Mouse (Mus musculus) naive thymus-derived CD4-positive, alpha-beta T cell, adult 2 months (primary cell): ENCODE data around the gene Sh3bp5.

Experiments used
- DNase-seq: peaks from one replicate; pipeline ENCODE4 v3.0.0-alpha.2; 2011; ENCODE audit warnings: low read depth

Sh3bp5 gene

DNA sequence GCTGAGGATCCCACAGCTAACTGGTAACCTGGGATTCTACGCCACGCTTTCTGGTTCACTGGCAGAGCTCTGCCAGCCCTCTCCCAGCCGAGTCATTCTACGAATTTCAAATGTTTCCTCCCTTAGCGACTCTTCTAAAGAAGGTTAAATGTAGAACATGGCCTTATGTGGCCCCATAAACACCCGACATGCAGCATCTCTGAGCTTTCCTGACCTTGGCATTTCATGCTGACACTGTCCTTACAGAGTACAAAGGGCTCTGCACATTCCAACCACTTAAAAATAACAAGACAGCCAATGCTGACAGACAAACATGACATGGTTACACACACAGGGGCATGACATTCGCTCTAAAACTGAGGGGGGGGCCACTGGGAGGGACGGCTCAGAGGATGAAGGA is 27.2 kb downstream of the Sh3bp5 start:
- no peak for DNase-seq

- DNase-seq: no peak
These were observed 27.8 kb downstream of the Sh3bp5 start for GRCm38 (mm10) chr14:31407911-31408604.

GRCm38 (mm10) chr14:31407208-31407607 is 28.7 kb downstream of the Sh3bp5 start:
- no peak for DNase-seq

- DNase-seq: no peak
These were observed 29.6 kb downstream of the Sh3bp5 start for GRCm38 (mm10) chr14:31406154-31406810.

- no peak for DNase-seq
These were observed 30.2 kb downstream of the Sh3bp5 start for GRCm38 (mm10) chr14:31405652-31406051.

- DNase-seq: no peak
These were observed 31.2 kb downstream of the Sh3bp5 start for GRCm38 (mm10) chr14:31404663-31405062.

- no peak for DNase-seq
These were observed 31.9 kb downstream of the Sh3bp5 start for GRCm38 (mm10) chr14:31403995-31404394.

GRCm38 (mm10) chr14:31403556-31403955 is 32.3 kb downstream of the Sh3bp5 start:
- DNase-seq: no peak

DNA sequence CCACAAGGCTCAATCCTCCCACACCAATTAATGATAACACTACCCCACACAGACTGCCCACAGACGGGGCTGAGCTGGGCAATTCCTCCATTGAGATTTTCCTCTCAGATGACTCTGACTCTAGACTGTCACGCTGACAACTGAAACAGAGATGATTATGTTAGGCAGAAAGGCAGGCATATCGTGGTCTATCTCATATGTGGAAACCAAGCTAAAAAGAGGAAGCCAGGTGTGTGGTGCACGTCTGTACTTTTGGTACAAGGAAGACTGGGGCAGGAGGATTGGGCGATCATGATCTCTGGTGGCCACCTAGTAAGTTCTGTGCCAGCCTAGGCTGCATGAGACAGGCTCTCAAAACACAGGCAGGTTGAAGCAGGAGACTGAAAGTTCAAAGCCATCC is 33.2 kb downstream of the Sh3bp5 start:
- no peak for DNase-seq

GRCm38 (mm10) chr14:31401918-31402427 is 33.9 kb downstream of the Sh3bp5 start:
- no peak for DNase-seq

- no peak for DNase-seq
These were observed 35.0 kb downstream of the Sh3bp5 start for GRCm38 (mm10) chr14:31400896-31401295.

DNA sequence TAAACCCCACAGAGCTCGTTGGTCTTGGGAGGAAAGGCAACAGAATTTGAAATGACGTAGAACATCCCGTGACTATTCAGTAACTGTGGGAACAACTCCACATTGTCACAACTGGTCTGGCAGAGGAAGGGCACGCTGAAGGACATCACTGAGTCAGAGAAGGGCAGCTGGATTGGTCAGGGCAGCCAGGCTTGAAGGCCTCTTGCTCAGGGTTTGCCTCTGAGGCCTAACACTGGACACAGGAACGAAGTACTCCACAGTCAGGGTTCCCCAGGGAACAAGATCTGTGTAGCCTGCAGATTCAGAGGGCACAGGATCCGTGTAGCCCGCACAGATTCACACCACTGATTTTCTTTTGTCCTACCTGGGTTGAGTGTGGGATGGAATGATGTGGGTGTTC is 35.6 kb downstream of the Sh3bp5 start:
- DNase-seq: no peak

- peak; percentile 93 for DNase-seq
These were observed 36.6 kb downstream of the Sh3bp5 start for GRCm38 (mm10) chr14:31399271-31399670.

- DNase-seq: no peak
These were observed 37.1 kb downstream of the Sh3bp5 start for GRCm38 (mm10) chr14:31398819-31399218.

GRCm38 (mm10) chr14:31397791-31398595 is 37.9 kb downstream of the Sh3bp5 start:
- DNase-seq: peak; percentile 55

DNA sequence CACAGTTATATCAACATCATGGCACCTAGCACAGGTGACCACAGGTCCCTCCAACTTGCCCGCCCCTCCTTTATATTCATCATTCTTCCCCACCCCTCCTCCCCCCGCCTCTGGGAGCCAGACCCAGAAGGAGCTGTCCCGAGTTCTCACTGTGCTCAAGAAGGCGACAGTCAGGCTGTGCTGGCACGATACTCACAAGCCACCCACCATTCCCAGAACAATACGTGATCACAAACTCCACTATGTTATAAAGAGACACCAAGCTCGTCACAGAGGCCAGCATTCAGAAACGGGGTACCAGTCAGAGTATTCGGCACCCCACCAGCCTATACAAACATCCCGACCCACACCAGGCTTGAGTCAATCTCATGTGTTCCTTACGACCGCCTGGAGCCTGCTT is 38.5 kb downstream of the Sh3bp5 start:
- no peak for DNase-seq

GRCm38 (mm10) chr14:31396428-31396827 is 39.5 kb downstream of the Sh3bp5 start:
- no peak for DNase-seq

DNA sequence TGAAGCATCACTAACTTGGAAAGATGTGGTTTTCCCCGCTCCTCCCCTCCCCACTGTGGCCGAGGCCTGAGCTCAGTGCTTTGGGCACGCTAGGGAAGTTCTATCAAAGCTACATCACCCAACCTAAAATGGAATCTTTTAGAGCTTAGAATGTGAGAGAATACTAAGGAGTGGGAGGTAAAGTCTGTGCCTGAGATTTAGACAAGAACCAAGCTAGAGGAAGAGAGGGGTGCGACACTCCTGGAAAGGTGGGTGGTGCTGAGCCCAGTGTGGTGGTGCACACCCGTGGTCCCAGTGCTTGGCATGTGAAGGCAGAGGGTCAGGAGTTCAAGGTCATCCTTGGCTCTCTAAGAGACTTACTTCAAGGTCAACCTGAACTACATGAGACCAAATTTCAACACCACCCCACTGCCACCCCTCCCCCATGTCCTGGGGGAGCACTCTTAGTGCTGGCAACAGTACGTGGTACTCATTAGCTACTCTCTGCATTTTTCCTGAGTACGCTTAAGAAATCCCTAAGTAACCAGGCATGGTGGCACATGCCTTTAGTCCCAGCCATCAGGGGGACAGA is 40.2 kb downstream of the Sh3bp5 start:
- no peak for DNase-seq

- DNase-seq: no peak
These were observed 40.9 kb downstream of the Sh3bp5 start for GRCm38 (mm10) chr14:31394822-31395532.

DNA sequence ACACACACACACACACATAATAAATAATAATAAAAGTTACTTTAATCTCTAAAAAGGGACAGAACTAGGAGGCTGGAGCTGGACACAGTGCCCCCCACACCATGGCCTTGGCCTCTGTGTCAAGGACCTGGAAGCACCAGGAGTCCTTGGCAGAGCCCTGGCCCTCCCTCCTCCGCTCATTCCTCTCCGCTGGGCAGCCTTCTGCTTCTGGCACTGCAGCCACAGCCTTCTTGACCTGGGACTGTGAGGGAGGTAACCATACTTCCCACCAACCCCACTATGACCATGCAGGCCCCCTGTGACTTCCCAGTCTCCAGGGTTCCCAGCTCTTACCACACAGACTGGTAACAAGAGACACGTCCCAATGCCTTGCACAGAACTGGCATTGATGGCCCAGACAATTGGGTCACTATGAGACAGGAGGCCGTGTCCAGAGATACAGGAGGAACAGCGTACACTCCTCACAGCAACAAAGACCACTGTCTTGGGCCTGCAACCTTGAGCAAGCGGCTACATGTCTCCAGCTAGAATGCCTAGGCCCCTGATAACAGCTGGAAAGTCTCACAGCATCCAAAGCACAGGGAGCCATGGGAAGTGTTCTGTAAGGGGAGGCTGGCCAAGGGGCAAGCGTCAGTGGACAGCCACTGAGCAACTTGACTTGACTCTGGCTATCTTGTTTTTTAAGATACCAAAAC is 41.8 kb downstream of the Sh3bp5 start:
- DNase-seq: no peak

DNA sequence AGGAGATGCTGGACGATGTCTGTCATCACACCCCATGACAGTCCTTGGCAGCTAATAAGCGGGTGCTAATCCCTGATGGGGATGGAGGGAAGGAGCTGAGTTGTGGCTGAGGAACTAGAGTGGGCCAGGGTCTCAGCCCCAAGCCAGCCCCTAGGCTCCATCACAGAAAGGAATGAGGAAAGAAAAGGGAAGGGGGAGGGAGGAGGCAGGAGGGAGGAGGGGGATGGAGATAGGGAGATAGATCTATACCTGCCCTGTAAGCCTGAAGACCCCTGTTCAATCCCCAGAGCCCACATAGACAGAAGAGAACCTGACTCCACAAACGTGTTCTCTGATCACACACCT is 42.4 kb downstream of the Sh3bp5 start:
- DNase-seq: no peak
